Mouse (Mus musculus) neural tube, embryonic 12.5 days (tissue): ENCODE data around the gene Bfsp1. TPM values are rescaled to one million over a fixed set of nuclear protein-coding genes. Genes with fewer than 3 reads are reported as not detected.
A peak's percentile ranks its signal among the peaks of the same experiment; 100 is the strongest.

Experiments used
- ATAC-seq: fragments of 200-750 bp; cut with Nextera tagmentation; 2 replicates; pipeline ENCODE4 v1.8.0; 2017; ENCODE audit warnings: low read depth, mild to moderate bottlenecking, moderate TSS enrichment, moderate library complexity; ENCODE audit not compliant: low FRiP score
- H3K27ac ChIP-seq: fragments of 300-500 bp; sonication (generic); 2 replicates; pipeline ENCODE4 v1.5.1; 2016
- H3K27me3 ChIP-seq: fragments of 300-500 bp; sonication (generic); replicated peaks from 2 replicates; pipeline ENCODE4 v1.6.1; 2016; ENCODE audit warnings: mild to moderate bottlenecking
- H3K36me3 ChIP-seq: fragments of 300-500 bp; sonication (generic); 2 replicates; pipeline ENCODE4 v1.6.1; 2016; ENCODE audit warnings: mild to moderate bottlenecking
- H3K4me1 ChIP-seq: fragments of 300-500 bp; sonication (generic); 2 replicates; pipeline ENCODE4 v1.6.1; 2016
- H3K4me2 ChIP-seq: fragments of 300-500 bp; sonication (generic); replicated peaks from 2 replicates; pipeline ENCODE4 v1.6.1; 2016; ENCODE audit warnings: mild to moderate bottlenecking
- H3K4me3 ChIP-seq: fragments of 300-500 bp; sonication (generic); 2 replicates; pipeline ENCODE4 v1.5.1; 2016
- H3K9ac ChIP-seq: fragments of 300-500 bp; sonication (generic); 2 replicates; pipeline ENCODE4 v1.6.1; 2016; ENCODE audit warnings: mild to moderate bottlenecking
- H3K9me3 ChIP-seq: fragments of 300-500 bp; sonication (generic); 2 replicates; pipeline ENCODE4 v1.6.1; 2016; ENCODE audit warnings: mild to moderate bottlenecking
- WGBS: fragments of 180-500 bp; shearing (Covaris S2); methylation state at CpG from one replicate; pipeline ENCODE4 v1.1.7; 2016; 5-methylcytosine and 5-hydroxymethylcytosine counted together
- polyA plus RNA-seq: library from polyadenylated mRNA; unstranded; fragments of >200 nt; fragmentation: Nextera tagmentation; extraction: Ambion mirVana; gene quantifications from 2 replicates; pipeline ENCODE4 v1.2.1, GENCODE M21; 2016

Bfsp1 gene
- polyA plus RNA-seq, 1 experiment from 2014 or later, result 1.4 TPM

- 49% methylated on average over 4 of the region's 4 CpGs for WGBS
- no peak overlapping the region for H3K4me3 ChIP-seq
Measured at GRCm38 (mm10) chr2:143812262-143812661, 50.7 kb downstream of the Bfsp1 start.

GRCm38 (mm10) chr2:143808789-143809188, 54.2 kb downstream of the Bfsp1 start:
- Histone ChIP-seq H3K4me3 (no peak overlapping the region), H3K9ac (no peak overlapping the region), H3K36me3 (no peaks in the 10 kb centered on the region), H3K4me1 (peaks cover 5% of the 10 kb centered on the region; the same call in 1 of the 2 replicates), H3K27me3 (no peaks in the 10 kb centered on the region), H3K4me2 (no peak overlapping the region), H3K9me3 (no peaks in the 10 kb centered on the region), H3K27ac (no peak overlapping the region)
- ATAC-seq, result no peak
- WGBS, result 69% methylated on average over 5 of the region's 5 CpGs

More at GRCm38 (mm10) chr2:143812262-143812661, 50.7 kb downstream of the Bfsp1 start:
- Histone ChIP-seq H3K4me1 (no peaks in the 10 kb centered on the region), H3K36me3 (no peaks in the 10 kb centered on the region), H3K27me3 (no peaks in the 10 kb centered on the region), H3K9me3 (no peaks in the 10 kb centered on the region), H3K27ac (no peak overlapping the region), H3K4me2 (no peak overlapping the region), H3K9ac (no peak overlapping the region)
- ATAC-seq, result no peak

- Histone ChIP-seq H3K27ac (no peak overlapping the region), H3K27me3 (no peaks in the 10 kb centered on the region)
Measured at GRCm38 (mm10) chr2:143806924-143807664, 55.9 kb downstream of the Bfsp1 start.

GRCm38 (mm10) chr2:143806140-143806923, 56.6 kb downstream of the Bfsp1 start:
- Histone ChIP-seq H3K9ac (no peak overlapping the region), H3K4me2 (no peak overlapping the region), H3K9me3 (no peaks in the 10 kb centered on the region), H3K27ac (no peak overlapping the region), H3K36me3 (no peaks in the 10 kb centered on the region), H3K27me3 (no peaks in the 10 kb centered on the region), H3K4me1 (peaks cover 5% of the 10 kb centered on the region; the same call in 1 of the 2 replicates), H3K4me3 (no peak overlapping the region)
- 67% methylated on average over 15 of the region's 15 CpGs for WGBS
- ATAC-seq, result 0 out of 2 replicates have a peak, but pooled peaks have one; percentile 11

More at GRCm38 (mm10) chr2:143806924-143807664, 55.9 kb downstream of the Bfsp1 start:
- peak; percentile 76 for ATAC-seq
- H3K9me3 ChIP-seq, result no peaks in the 10 kb centered on the region
- H3K4me2 ChIP-seq, result no peak overlapping the region
- H3K4me3 ChIP-seq, result no peak overlapping the region
- no peak overlapping the region for H3K9ac ChIP-seq
- H3K4me1 ChIP-seq, result peaks cover 5% of the 10 kb centered on the region; the same call in 1 of the 2 replicates
- no peaks in the 10 kb centered on the region for H3K36me3 ChIP-seq
- WGBS, result 59% methylated on average over 9 of the region's 9 CpGs

- no peak for ATAC-seq
- WGBS, result 83% methylated on average over 5 of the region's 5 CpGs
Measured at GRCm38 (mm10) chr2:143801097-143801496, 61.9 kb downstream of the Bfsp1 start.

GRCm38 (mm10) chr2:143796335-143797013, 66.5 kb downstream of the Bfsp1 start:
- H3K4me2 ChIP-seq, result no peak overlapping the region
- no peak overlapping the region for H3K4me3 ChIP-seq
- WGBS, result 76% methylated on average over 4 of the region's 4 CpGs
- H3K9ac ChIP-seq, result no peak overlapping the region
- H3K27me3 ChIP-seq, result no peaks in the 10 kb centered on the region
- H3K4me1 ChIP-seq, result no peaks in the 10 kb centered on the region
- H3K9me3 ChIP-seq, result no peaks in the 10 kb centered on the region
- no peaks in the 10 kb centered on the region for H3K36me3 ChIP-seq
- no peak for ATAC-seq
- no peak overlapping the region for H3K27ac ChIP-seq

More at GRCm38 (mm10) chr2:143801097-143801496, 61.9 kb downstream of the Bfsp1 start:
- H3K27ac ChIP-seq, result no peak overlapping the region
- H3K36me3 ChIP-seq, result no peaks in the 10 kb centered on the region
- H3K4me1 ChIP-seq, result no peaks in the 10 kb centered on the region
- H3K9me3 ChIP-seq, result no peaks in the 10 kb centered on the region
- no peak overlapping the region for H3K4me3 ChIP-seq
- H3K27me3 ChIP-seq, result no peaks in the 10 kb centered on the region
- no peak overlapping the region for H3K9ac ChIP-seq
- H3K4me2 ChIP-seq, result no peak overlapping the region

- Histone ChIP-seq H3K27me3 (no peaks in the 10 kb centered on the region), H3K9me3 (no peaks in the 10 kb centered on the region), H3K27ac (no peak overlapping the region), H3K9ac (no peak overlapping the region), H3K36me3 (no peaks in the 10 kb centered on the region), H3K4me3 (no peak overlapping the region), H3K4me2 (no peak overlapping the region), H3K4me1 (no peaks in the 10 kb centered on the region)
- ATAC-seq, result no peak
- 88% methylated on average over 4 of the region's 4 CpGs for WGBS
Measured at GRCm38 (mm10) chr2:143795858-143796257, 67.1 kb downstream of the Bfsp1 start.

GRCm38 (mm10) chr2:143789911-143790310, 73.1 kb downstream of the Bfsp1 start:
- Histone ChIP-seq H3K4me3 (no peak overlapping the region), H3K9ac (no peak overlapping the region), H3K27me3 (no peaks in the 10 kb centered on the region), H3K4me2 (no peak overlapping the region), H3K9me3 (no peaks in the 10 kb centered on the region), H3K27ac (no peak overlapping the region), H3K36me3 (no peaks in the 10 kb centered on the region), H3K4me1 (no peaks in the 10 kb centered on the region)
- 83% methylated on average over 5 of the region's 5 CpGs for WGBS
- no peak for ATAC-seq

GRCm38 (mm10) chr2:143780310-143780709, 82.7 kb downstream of the Bfsp1 start:
- H3K27me3 ChIP-seq, result no peaks in the 10 kb centered on the region
- H3K4me3 ChIP-seq, result no peak overlapping the region
- no peaks in the 10 kb centered on the region for H3K4me1 ChIP-seq
- no peak overlapping the region for H3K27ac ChIP-seq
- WGBS, result 85% methylated on average over 2 of the region's 2 CpGs
- no peaks in the 10 kb centered on the region for H3K9me3 ChIP-seq
- no peak for ATAC-seq
- no peaks in the 10 kb centered on the region for H3K36me3 ChIP-seq
- no peak overlapping the region for H3K4me2 ChIP-seq
- no peak overlapping the region for H3K9ac ChIP-seq

Other genes with a start within 250 kb of the Bfsp1 start
- gene Dstn, start 52.1 kb upstream of the Bfsp1 start, polyA plus RNA-seq, result 369 and 391 TPM in 2 replicates
- gene Rrbp1, start 148.1 kb upstream of the Bfsp1 start, polyA plus RNA-seq, result 42.7 and 48.6 TPM in 2 replicates
- gene Banf2, start 169.9 kb upstream of the Bfsp1 start, polyA plus RNA-seq, result not detected in 2 replicates